ENCODE assay signal across 9 mouse cellular contexts in genomic region chr14:93498813-93499690, GRCm38 (mm10).
DNase-seq lines count a peak whose midpoint lies in the region; ATAC-seq and TF ChIP-seq lines count a peak whose summit lies in the region.
"Had no signal": no experiment of that assay in that cellular context is flagged by ENCODE, and none has a peak within 500 bp of the region (broad histone marks: within the 10 kb centered on the region; RNA-seq: fewer than 3 reads in every experiment).

No protein-coding gene starts in this region.

- no peak overlapping the region for H3K27ac ChIP-seq in forebrain, embryonic 11.5 days (ENCODE audit: low read depth, low read length)
- no peak overlapping the region for H3K27ac ChIP-seq in forebrain, embryonic 10.5 days
- no peak overlapping the region for H3K27ac ChIP-seq in forebrain, embryonic 12.5 days
- H3K27ac ChIP-seq in heart, postnatal 0 days (ENCODE audit: low read depth), result no peak overlapping the region

- no peak for TF ChIP-seq EP300 in heart, postnatal 0 days (IDR thresholded peaks at IDR 0.05; ENCODE audit: low read depth)

- DNase-seq in forebrain, embryonic 11.5 days (ENCODE audit: low spot score), result peak; percentile 77
- DNase-seq in forebrain, embryonic 10.5 days (ENCODE audit: extremely low spot score, low spot score), result no peak
- peak; percentile 16 for DNase-seq in heart, postnatal 0 days (ENCODE audit: low spot score)
- DNase-seq in kidney, postnatal 25 days, result peak; percentile 75 to 79
- peak; percentile 10 for DNase-seq in lung, adult 2 months
- DNase-seq in ovary, postnatal 36 days (ENCODE audit: low spot score), result peak; percentile 77

- H3K4me3 ChIP-seq in forebrain, embryonic 11.5 days (ENCODE audit: low read depth, low read length), result no peak overlapping the region
- no peak overlapping the region for H3K4me3 ChIP-seq in forebrain, embryonic 10.5 days
- H3K4me3 ChIP-seq in forebrain, embryonic 12.5 days (replicated peaks), result no peak overlapping the region
- no peak overlapping the region for H3K4me3 ChIP-seq in heart, postnatal 0 days (ENCODE audit: low read depth, low read length)
- no peak overlapping the region for H3K4me3 ChIP-seq in lung, adult 2 months (replicated peaks; ENCODE audit: extremely low read depth, low read depth, low read length)
- H3K4me3 ChIP-seq: myocyte had no signal

- TF ChIP-seq POLR2A in lung, adult 2 months (IDR thresholded peaks at IDR 0.05; ENCODE audit: borderline replicate concordance, extremely low read depth, low read depth, low read length), result no peak

- no peaks in the 10 kb centered on the region for H3K27me3 ChIP-seq in forebrain, embryonic 11.5 days (ENCODE audit: control insufficient read depth, insufficient read depth, low read length)
- no peaks in the 10 kb centered on the region for H3K27me3 ChIP-seq in forebrain, embryonic 10.5 days (ENCODE audit: poor library complexity, severe bottlenecking)
- no peaks in the 10 kb centered on the region for H3K27me3 ChIP-seq in forebrain, embryonic 12.5 days
- no peaks in the 10 kb centered on the region for H3K27me3 ChIP-seq in heart, postnatal 0 days (ENCODE audit: control insufficient read depth, insufficient read depth, low read length)

- TF ChIP-seq CTCF in heart, postnatal 0 days (IDR thresholded peaks at IDR 0.05; ENCODE audit: low read depth), result no peak
- TF ChIP-seq CTCF in lung, adult 2 months (IDR thresholded peaks at IDR 0.05; ENCODE audit: insufficient read depth, low read length), result no peak

- H3K4me1 ChIP-seq in forebrain, embryonic 11.5 days (replicated peaks; ENCODE audit: control insufficient read depth, insufficient read depth, low read length), result peaks cover 4% of the 10 kb centered on the region; the same call in 1 of the 2 replicates
- peaks cover 11% of the 10 kb centered on the region for H3K4me1 ChIP-seq in forebrain, embryonic 10.5 days
- peaks cover 10% of the 10 kb centered on the region for H3K4me1 ChIP-seq in forebrain, embryonic 12.5 days
- no peaks in the 10 kb centered on the region for H3K4me1 ChIP-seq in heart, postnatal 0 days (ENCODE audit: control insufficient read depth, insufficient read depth)
- no peaks in the 10 kb centered on the region for H3K4me1 ChIP-seq in lung, adult 2 months (ENCODE audit: control insufficient read depth, insufficient read depth, low read length)

- WGBS in forebrain, embryonic 11.5 days, result 36% methylated on average over 13 of the region's 13 CpGs
- 51% methylated on average over 13 of the region's 13 CpGs for WGBS in forebrain, embryonic 10.5 days
- WGBS in forebrain, embryonic 12.5 days, result 25% methylated on average over 13 of the region's 13 CpGs
- 37% methylated on average over 13 of the region's 13 CpGs for WGBS in heart, postnatal 0 days
- WGBS in lung, adult 2 months, result 36% methylated on average over 13 of the region's 13 CpGs

- H3K9ac ChIP-seq in forebrain, embryonic 11.5 days (ENCODE audit: low read length), result no peak overlapping the region
- H3K9ac ChIP-seq in forebrain, embryonic 12.5 days, result no peak overlapping the region
- H3K9ac ChIP-seq in heart, postnatal 0 days (replicated peaks; ENCODE audit: low read depth, low read length), result no peak overlapping the region

- ATAC-seq in forebrain, embryonic 11.5 days (replicated peaks; ENCODE audit: low FRiP score), result peak; percentile 78
- peak; percentile 87 for ATAC-seq in forebrain, embryonic 12.5 days (ENCODE audit: low FRiP score)
- peak; percentile 27; the same call in 1 of the 2 replicates for ATAC-seq in heart, postnatal 0 days (ENCODE audit: insufficient read depth, low read depth)
- ATAC-seq in CD4-positive, CD25-positive, alpha-beta regulatory T cell, adult 4 months, result no peak

- no peak overlapping the region for H3K4me2 ChIP-seq in forebrain, embryonic 11.5 days (ENCODE audit: low read depth, low read length, severe bottlenecking)
- H3K4me2 ChIP-seq in forebrain, embryonic 12.5 days, result peak overlapping the region; percentile 31
- no peak overlapping the region; the same call in 1 of the 2 replicates for H3K4me2 ChIP-seq in heart, postnatal 0 days (ENCODE audit: low read depth, low read length)

- no peaks in the 10 kb centered on the region for H3K36me3 ChIP-seq in forebrain, embryonic 11.5 days (ENCODE audit: control insufficient read depth, insufficient read depth, low read length)
- no peaks in the 10 kb centered on the region for H3K36me3 ChIP-seq in forebrain, embryonic 10.5 days (replicated peaks)
- no peaks in the 10 kb centered on the region for H3K36me3 ChIP-seq in forebrain, embryonic 12.5 days (replicated peaks)
- no peaks in the 10 kb centered on the region for H3K36me3 ChIP-seq in heart, postnatal 0 days (replicated peaks; ENCODE audit: control insufficient read depth, insufficient read depth, low read length)

- H3K9me3 ChIP-seq in forebrain, embryonic 11.5 days (ENCODE audit: control insufficient read depth, low read length), result no peaks in the 10 kb centered on the region
- H3K9me3 ChIP-seq in forebrain, embryonic 10.5 days, result no peaks in the 10 kb centered on the region
- no peaks in the 10 kb centered on the region for H3K9me3 ChIP-seq in forebrain, embryonic 12.5 days
- H3K9me3 ChIP-seq in heart, postnatal 0 days (replicated peaks; ENCODE audit: control insufficient read depth, low read length), result no peaks in the 10 kb centered on the region
